Mouse (Mus musculus) embryo, embryonic 9.5 days (tissue): ENCODE results near the gene Emilin3.

Experiments used
- DNase-seq: peaks from one replicate; pipeline ENCODE4 v3.0.0-alpha.2; 2017; ENCODE audit errors: extremely low spot score

The Emilin3 gene

DNA sequence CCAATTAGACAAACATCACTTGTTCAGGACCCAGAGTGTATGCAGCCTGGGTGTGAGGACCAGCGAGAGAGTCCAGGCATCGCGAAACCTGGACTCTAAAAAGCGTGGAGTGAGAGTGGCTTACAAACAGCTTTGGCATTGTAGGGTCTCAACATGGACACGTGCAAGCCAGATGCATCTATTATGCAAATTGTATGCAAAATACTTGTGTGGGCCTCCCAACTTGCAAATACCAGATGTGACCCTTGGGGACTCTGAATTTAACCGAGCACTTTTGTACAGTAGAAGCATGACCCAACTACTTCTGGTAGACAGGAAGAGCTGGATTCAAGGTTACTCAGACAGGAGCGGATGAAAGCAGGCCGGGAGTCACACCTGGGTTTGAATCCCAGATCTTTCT lies 4.6 kb upstream of the Emilin3 start:
- DNase-seq, result no peak

GRCm38 (mm10) chr2:160915821-160916610 lies 3.9 kb upstream of the Emilin3 start:
- DNase-seq, result no peak

DNA sequence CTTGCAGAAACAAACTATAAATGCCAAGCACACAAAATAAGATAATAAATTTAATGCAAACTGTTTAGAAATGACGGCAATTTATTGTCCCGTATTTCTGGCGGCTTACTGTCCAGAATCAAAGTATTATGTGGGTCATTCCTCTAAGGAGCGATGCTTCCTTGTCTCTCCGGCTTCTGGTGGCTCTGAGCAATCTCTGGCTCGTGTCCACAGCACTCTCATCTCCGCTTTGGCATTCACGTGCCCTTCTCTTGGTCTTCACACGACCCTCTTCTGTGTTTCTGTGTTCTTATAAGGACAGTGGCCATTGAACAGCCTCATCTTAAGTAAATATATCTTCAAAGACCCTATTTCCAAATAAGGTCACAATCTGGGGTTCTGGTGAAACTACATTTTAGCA lies 2.5 kb upstream of the Emilin3 start:
- no peak for DNase-seq

GRCm38 (mm10) chr2:160911558-160912201 lies 448 bp downstream of the Emilin3 start:
- peak; percentile 37 for DNase-seq

GRCm38 (mm10) chr2:160910633-160911032 lies 1.5 kb downstream of the Emilin3 start:
- DNase-seq, result no peak

DNA sequence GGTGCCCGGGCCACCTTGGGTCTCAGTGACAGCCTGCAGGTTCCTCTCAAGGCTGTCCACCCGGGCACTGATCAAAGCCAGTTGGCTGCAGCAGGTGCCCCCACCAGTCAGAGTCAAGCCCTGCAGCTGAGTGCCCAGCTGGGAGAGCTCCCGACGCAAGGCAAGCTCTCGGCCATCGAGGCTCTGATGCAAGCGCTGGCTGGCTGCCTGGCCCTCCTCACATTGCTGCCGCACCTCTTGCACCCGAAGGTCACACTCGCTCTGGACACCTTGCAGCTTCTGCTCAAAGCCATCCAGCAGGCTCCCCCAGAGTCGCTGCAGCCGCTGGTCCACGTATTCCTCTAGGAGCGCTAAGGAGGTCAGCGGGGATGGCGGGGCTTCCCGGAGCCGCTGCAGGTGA lies 3.5 kb downstream of the Emilin3 start:
- no peak for DNase-seq

GRCm38 (mm10) chr2:160906101-160906500 lies 6.0 kb downstream of the Emilin3 start:
- DNase-seq, result no peak

DNA sequence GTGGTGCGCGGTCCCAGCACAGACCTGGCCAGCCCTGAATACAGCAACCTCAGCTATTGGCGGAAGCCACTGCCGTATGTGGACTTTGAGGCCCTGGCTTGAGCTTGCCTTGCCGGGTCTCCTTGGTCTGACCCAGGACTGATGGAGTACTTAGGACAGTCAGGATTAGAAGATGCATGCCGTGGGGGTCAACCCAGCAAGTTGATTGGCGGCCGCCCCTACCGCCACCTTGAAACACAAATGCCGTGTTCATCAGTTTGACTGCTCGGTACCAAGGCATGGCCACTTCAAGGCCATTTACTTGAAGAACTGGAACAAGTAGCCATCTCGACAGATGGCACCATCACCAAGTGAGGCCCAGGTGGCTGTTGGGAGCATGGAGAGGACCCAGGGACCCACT lies 6.8 kb downstream of the Emilin3 start:
- DNase-seq, result no peak

- DNase-seq, result no peak
Measured at GRCm38 (mm10) chr2:160901656-160902412, 10.3 kb downstream of the Emilin3 start.

GRCm38 (mm10) chr2:160891697-160892096 lies 20.4 kb downstream of the Emilin3 start:
- no peak for DNase-seq

DNA sequence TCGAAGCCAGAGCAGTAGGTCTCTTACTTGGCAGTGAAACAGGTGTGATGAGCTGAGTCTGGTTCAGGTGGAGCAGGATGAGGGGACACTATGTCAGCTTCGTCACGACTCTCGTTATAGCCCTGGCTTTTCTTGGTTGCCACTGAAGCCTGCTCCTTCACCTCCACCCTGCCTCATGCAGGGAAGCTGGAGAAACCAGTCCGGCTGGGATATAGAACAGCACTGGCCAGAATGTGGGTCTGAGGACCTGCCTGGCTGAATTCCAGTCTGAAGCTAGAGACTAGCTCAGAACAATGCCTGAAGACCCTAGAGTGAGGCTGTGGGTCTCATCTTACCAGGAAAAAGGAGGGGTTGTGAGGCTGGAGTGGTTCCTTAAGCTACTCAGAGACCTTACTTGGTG lies 21.1 kb downstream of the Emilin3 start:
- no peak for DNase-seq

DNA sequence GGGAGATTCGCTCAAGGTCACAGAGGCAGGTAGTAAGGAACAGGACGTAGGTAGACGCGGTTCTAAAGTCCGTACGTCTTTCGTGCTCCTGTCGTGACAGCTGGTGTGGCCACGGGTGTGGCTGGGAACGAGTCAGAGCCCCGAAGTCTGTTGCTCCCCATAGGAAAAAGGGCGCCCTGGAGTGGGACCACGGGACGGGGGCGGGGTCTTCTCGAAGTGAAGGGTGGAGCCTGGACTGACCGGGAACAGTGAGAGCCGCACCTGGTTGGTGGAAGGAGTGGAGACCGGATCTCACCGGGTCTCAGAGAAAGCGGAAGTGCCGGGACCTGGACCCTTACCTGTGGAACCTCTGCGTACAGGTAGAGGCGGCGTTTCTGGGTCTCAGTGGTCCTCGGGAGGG lies 24.3 kb downstream of the Emilin3 start:
- DNase-seq, result peak; percentile 50

GRCm38 (mm10) chr2:160887284-160887683 lies 24.8 kb downstream of the Emilin3 start:
- DNase-seq, result peak; percentile 82

- no peak for DNase-seq
Measured at GRCm38 (mm10) chr2:160886221-160886620, 25.9 kb downstream of the Emilin3 start.

- DNase-seq, result peak; percentile 64
Measured at GRCm38 (mm10) chr2:160884830-160885229, 27.3 kb downstream of the Emilin3 start.

- DNase-seq, result no peak
Measured at GRCm38 (mm10) chr2:160883912-160884311, 28.2 kb downstream of the Emilin3 start.

- DNase-seq, result no peak
Measured at GRCm38 (mm10) chr2:160882436-160882835, 29.7 kb downstream of the Emilin3 start.

DNA sequence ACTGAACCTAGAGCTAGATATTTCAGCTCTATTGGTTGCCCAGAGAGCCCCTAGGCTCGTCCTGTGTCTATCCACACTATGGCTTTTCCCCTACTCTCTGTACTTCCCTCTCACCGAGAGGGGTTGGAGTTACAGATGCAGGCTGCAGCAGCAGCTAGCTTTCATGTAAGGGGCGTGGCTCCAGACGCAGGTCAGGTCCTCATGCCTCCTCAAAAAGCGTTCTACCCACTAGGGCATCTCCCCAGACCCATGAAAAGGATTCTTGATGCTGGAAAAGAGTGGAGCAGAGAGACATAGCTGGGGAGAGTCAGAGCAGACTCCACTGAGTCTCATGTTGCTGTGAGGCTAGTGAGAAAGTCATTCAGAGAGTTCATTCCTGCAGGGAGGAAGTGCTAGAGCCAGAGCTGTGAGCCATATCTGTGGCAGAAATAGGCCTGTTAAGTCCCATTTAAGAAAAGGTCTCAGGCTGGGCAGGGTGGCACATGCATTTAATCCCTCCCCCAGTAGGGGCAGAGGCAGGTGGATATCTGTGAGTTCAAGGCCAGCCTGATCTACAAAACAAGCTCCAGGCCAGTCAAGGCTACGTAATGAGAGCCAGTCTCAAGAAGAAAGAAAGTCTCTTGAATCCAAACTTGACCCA lies 30.5 kb downstream of the Emilin3 start:
- no peak for DNase-seq

DNA sequence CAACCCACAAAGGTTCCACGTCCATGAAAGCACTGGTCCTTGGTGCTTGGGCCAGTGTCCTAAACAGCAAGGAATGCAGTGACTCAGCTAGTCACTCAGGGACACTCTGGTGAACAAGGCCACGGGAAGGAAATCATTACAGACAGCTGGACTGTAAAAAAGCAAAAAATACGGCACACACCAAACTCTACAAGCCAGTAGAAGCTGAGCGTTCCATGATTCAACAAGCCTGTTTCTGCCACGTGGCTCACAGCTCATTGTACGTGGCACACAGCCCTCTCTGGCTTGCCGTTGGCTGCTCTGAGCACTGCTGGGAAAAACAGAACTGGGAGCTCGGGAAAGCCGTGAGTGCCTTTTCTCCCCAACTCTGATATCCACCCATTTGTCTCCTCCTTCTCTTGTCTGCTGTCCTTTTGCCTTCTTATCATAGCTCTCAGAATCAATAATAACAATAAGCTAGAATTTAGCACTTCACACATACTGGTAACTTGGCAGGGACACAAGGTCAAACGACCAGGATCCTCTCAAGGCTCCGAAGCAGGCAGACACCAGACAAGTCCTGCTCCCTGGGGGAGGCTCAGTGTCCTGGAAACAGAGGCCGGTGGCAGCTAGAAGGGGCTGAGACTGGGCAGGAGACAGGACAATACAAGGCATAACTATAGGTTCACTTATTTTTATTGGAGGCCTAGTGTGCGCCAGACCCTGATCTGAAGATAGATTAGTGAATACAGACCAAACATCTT lies 31.5 kb downstream of the Emilin3 start, which contains the start of gene Lpin3:
Lpin3 (plus strand) TSS at position 218 of the 743 bp plus-strand sequence.
- DNase-seq, result no peak

GRCm38 (mm10) chr2:160876115-160876514 lies 36.0 kb downstream of the Emilin3 start:
- DNase-seq, result no peak

DNA sequence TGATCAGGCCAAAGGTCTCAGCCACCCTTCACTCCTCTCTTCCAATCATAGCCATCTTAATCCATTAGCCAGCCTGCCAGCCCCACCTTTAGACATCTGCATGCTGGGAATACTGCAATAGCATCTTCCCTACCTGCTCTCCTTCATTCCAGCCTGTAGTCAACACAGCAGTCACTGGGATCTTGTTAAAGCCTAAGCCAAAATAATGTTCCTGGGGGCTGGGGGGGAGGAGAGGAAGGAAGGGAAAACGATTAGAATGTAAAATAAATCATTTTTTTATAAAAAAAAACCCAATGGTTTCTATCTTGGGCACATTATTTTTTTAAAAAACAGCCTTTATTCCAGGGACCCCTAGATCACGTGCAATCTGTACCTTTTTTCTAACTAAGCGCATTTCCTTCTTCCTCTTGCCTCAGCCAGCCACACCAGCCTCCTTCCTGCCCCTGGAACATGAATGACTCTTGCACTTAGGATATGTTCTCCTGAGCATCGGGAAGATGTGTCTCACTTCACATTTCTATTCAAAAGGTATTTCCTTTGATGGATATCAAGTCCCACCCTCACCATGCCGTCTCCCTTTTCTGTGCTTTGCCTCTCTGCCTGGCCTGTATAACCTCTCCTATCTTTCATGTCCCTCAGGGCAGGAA lies 37.8 kb downstream of the Emilin3 start:
- DNase-seq, result no peak
